Mouse (Mus musculus): Measurements from ENCODE around the gene Stard10. TPM values are rescaled to one million over a fixed set of nuclear protein-coding genes. Genes with fewer than 3 reads are reported as not detected.

The Stard10 gene
- polyA plus RNA-seq, 1 experiment from 2014 or later, result 74.1 TPM

- H3K27me3 ChIP-seq (ENCODE audit: insufficient read depth, low read length), result no peaks in the 10 kb centered on the region
- TF ChIP-seq CTCF (IDR thresholded peaks at IDR 0.05; ENCODE audit: low read depth), result no peak
- peak overlapping the region; percentile 75 for H3K27ac ChIP-seq
- no peaks in the 10 kb centered on the region for H3K9me3 ChIP-seq (replicated peaks; ENCODE audit: low read length)
- peak; percentile 92 for DNase-seq (ENCODE audit: low spot score)
- peak overlapping the region; percentile 60 for H3K4me2 ChIP-seq (ENCODE audit: low read length)
- H3K4me3 ChIP-seq (replicated peaks; ENCODE audit: low read depth, low read length), result 0 out of 2 replicates have a peak overlapping the region, but pooled peaks have one; percentile 24
- ATAC-seq (replicated peaks; ENCODE audit: low FRiP score, low read depth), result peak; percentile 80
- H3K4me1 ChIP-seq (replicated peaks; ENCODE audit: insufficient read depth, low read length), result peaks cover 27% of the 10 kb centered on the region
- H3K36me3 ChIP-seq (ENCODE audit: insufficient read depth, low read length), result no peaks in the 10 kb centered on the region
- peak overlapping the region; percentile 59; the same call in 1 of the 2 replicates for H3K9ac ChIP-seq (ENCODE audit: low read depth, low read length)
- 19% methylated on average over 7 of the region's 7 CpGs for WGBS
Measured at GRCm38 (mm10) chr7:101377741-101378262, 60.9 kb downstream of the Stard10 start.

DNA sequence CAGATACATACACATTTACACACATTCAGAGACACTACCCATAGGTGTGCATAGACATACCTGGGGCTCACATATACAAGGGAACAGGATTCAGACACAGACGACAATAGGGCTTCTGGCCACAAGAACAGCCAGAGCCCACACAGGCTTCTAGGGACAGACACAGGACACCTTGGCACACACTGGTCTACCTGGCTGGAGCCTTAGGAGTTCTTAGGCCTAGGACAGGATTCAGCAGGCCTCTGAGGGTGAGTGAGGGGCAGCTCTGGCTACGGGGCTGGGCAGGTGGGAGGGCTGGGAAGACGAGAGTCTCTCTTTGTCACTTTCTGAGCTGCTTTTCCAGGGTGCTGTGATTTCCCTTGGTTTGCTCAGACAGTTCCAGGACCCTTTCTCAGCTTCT, 61.4 kb downstream of the Stard10 start:
- WGBS, result 45% methylated on average over 3 of the region's 3 CpGs
- Histone ChIP-seq H3K9ac (ENCODE audit: low read depth, low read length) (peak overlapping the region; percentile 59), H3K27ac (peak overlapping the region; percentile 75), H3K4me3 (replicated peaks; ENCODE audit: low read depth, low read length) (0 out of 2 replicates have a peak overlapping the region, but pooled peaks have one; percentile 24), H3K36me3 (ENCODE audit: insufficient read depth, low read length) (no peaks in the 10 kb centered on the region), H3K4me2 (ENCODE audit: low read length) (peak overlapping the region; percentile 60), H3K4me1 (replicated peaks; ENCODE audit: insufficient read depth, low read length) (peaks cover 27% of the 10 kb centered on the region), H3K9me3 (replicated peaks; ENCODE audit: low read length) (no peaks in the 10 kb centered on the region), H3K27me3 (ENCODE audit: insufficient read depth, low read length) (no peaks in the 10 kb centered on the region)
- TF ChIP-seq CTCF (IDR thresholded peaks at IDR 0.05; ENCODE audit: low read depth), result no peak
- no peak for DNase-seq (ENCODE audit: low spot score)
- 0 out of 2 replicates have a peak, but pooled peaks have one; percentile 0 for ATAC-seq (replicated peaks; ENCODE audit: low FRiP score, low read depth)

DNA sequence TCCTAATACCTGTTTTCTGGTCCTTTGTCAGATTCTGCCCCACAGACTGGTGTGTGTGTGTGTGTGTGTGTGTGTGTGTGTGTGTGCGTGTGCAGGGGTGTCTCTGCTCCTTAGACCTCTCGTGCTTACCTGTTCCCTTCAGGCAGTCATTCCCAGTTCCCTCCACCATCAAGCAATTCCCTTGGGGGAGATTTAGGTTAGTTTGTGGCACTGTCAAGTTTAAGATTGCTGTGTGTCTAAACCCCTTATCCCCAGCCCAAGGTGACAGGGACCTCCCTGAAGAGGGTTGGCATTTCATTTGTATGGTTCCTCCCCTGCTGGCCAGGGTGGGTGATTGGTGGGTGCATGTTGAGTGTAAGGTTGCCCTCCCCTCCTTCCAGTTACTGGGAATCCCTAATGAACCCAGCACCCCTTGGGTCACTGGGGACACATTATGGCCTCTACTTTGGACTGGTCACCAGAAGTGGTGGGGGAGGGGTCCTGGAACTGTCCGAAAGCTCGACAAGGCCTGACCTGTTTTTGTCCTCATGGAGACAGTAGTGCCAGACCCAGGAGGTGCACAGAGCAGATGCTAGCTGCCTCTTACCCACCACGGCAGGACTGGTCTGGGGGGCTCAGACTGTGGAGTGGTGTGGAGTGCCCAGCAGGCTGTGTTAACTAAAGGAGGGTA, 62.0 kb downstream of the Stard10 start:
- Histone ChIP-seq H3K4me3 (replicated peaks; ENCODE audit: low read depth, low read length) (peak overlapping the region; percentile 24), H3K9ac (ENCODE audit: low read depth, low read length) (peak overlapping the region; percentile 59), H3K36me3 (ENCODE audit: insufficient read depth, low read length) (no peaks in the 10 kb centered on the region), H3K4me2 (ENCODE audit: low read length) (peak overlapping the region; percentile 60), H3K4me1 (replicated peaks; ENCODE audit: insufficient read depth, low read length) (peaks cover 27% of the 10 kb centered on the region), H3K9me3 (replicated peaks; ENCODE audit: low read length) (no peaks in the 10 kb centered on the region), H3K27me3 (ENCODE audit: insufficient read depth, low read length) (no peaks in the 10 kb centered on the region), H3K27ac (peak overlapping the region; percentile 75)
- no peak; the same call in 1 of the 2 replicates for ATAC-seq (replicated peaks; ENCODE audit: low FRiP score, low read depth)
- DNase-seq (ENCODE audit: low spot score), result no peak
- no peak for TF ChIP-seq CTCF (IDR thresholded peaks at IDR 0.05; ENCODE audit: low read depth)
- WGBS, result 46% methylated on average over 5 of the region's 5 CpGs

GRCm38 (mm10) chr7:101379732-101380131, 62.8 kb downstream of the Stard10 start:
- H3K27me3 ChIP-seq (ENCODE audit: insufficient read depth, low read length), result no peaks in the 10 kb centered on the region
- WGBS, result 46% methylated on average over 2 of the region's 2 CpGs
- no peak for TF ChIP-seq CTCF (IDR thresholded peaks at IDR 0.05; ENCODE audit: low read depth)
- DNase-seq (ENCODE audit: low spot score), result peak; percentile 16
- ATAC-seq (replicated peaks; ENCODE audit: low FRiP score, low read depth), result no peak
- H3K4me1 ChIP-seq (replicated peaks; ENCODE audit: insufficient read depth, low read length), result peaks cover 30% of the 10 kb centered on the region
- no peaks in the 10 kb centered on the region for H3K9me3 ChIP-seq (replicated peaks; ENCODE audit: low read length)
- H3K36me3 ChIP-seq (ENCODE audit: insufficient read depth, low read length), result no peaks in the 10 kb centered on the region
- H3K9ac ChIP-seq (ENCODE audit: low read depth, low read length), result peak overlapping the region; percentile 59; the same call in 1 of the 2 replicates
- peak overlapping the region; percentile 60; the same call in 1 of the 2 replicates for H3K4me2 ChIP-seq (ENCODE audit: low read length)
- no peak overlapping the region for H3K4me3 ChIP-seq (replicated peaks; ENCODE audit: low read depth, low read length)
- peak overlapping the region; percentile 75; the same call in 1 of the 2 replicates for H3K27ac ChIP-seq

GRCm38 (mm10) chr7:101381512-101381911, 64.6 kb downstream of the Stard10 start:
- WGBS, result 71% methylated on average over 6 of the region's 6 CpGs
- DNase-seq (ENCODE audit: low spot score), result no peak
- H3K9ac ChIP-seq (ENCODE audit: low read depth, low read length), result no peak overlapping the region
- no peak overlapping the region for H3K4me3 ChIP-seq (replicated peaks; ENCODE audit: low read depth, low read length)
- TF ChIP-seq CTCF (IDR thresholded peaks at IDR 0.05; ENCODE audit: low read depth), result no peak
- H3K27me3 ChIP-seq (ENCODE audit: insufficient read depth, low read length), result no peaks in the 10 kb centered on the region
- peaks cover 47% of the 10 kb centered on the region for H3K4me1 ChIP-seq (replicated peaks; ENCODE audit: insufficient read depth, low read length)
- no peak overlapping the region for H3K4me2 ChIP-seq (ENCODE audit: low read length)
- no peak for ATAC-seq (replicated peaks; ENCODE audit: low FRiP score, low read depth)
- no peaks in the 10 kb centered on the region for H3K36me3 ChIP-seq (ENCODE audit: insufficient read depth, low read length)
- no peaks in the 10 kb centered on the region for H3K9me3 ChIP-seq (replicated peaks; ENCODE audit: low read length)
- no peak overlapping the region for H3K27ac ChIP-seq

DNA sequence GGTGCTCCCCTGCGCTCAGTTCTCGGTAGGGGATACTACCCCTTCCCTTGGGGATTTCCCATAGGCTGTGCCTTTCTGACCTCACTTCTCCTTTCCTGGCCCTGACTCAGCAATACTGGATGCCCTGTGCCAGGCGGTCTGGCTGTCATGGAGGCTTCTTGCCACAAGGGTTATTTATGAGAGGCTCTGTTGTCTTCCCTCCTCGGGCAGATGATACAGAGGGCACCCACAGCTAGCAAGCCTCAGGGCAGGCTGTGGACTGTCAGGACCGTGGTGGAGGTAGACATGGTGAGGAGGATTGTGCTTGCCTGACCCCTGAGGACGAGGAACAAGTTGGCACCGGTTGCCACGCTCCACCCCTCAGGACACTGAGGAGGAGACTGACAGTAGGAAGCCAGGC, 65.5 kb downstream of the Stard10 start:
- H3K27me3 ChIP-seq (ENCODE audit: insufficient read depth, low read length), result no peaks in the 10 kb centered on the region

More for the DNA sequence above, 65.5 kb downstream of the Stard10 start:
- ATAC-seq (replicated peaks; ENCODE audit: low FRiP score, low read depth) (no peak), DNase-seq (ENCODE audit: low spot score) (no peak)
- 60% methylated on average over 8 of the region's 8 CpGs for WGBS
- H3K27ac ChIP-seq, result no peak overlapping the region
- no peak overlapping the region for H3K9ac ChIP-seq (ENCODE audit: low read depth, low read length)
- H3K4me1 ChIP-seq (replicated peaks; ENCODE audit: insufficient read depth, low read length), result peaks cover 44% of the 10 kb centered on the region
- no peaks in the 10 kb centered on the region for H3K9me3 ChIP-seq (replicated peaks; ENCODE audit: low read length)
- no peaks in the 10 kb centered on the region for H3K36me3 ChIP-seq (ENCODE audit: insufficient read depth, low read length)
- H3K4me2 ChIP-seq (ENCODE audit: low read length), result no peak overlapping the region
- no peak overlapping the region for H3K4me3 ChIP-seq (replicated peaks; ENCODE audit: low read depth, low read length)
- TF ChIP-seq CTCF (IDR thresholded peaks at IDR 0.05; ENCODE audit: low read depth), result 0 out of 2 replicates have a peak, but pooled peaks have one; percentile 2
